ENCODE assay signal across 7 mouse cellular contexts in genomic region chr15:86181941-86182439, GRCm38 (mm10). TPM values are rescaled to one million over a fixed set of nuclear protein-coding genes. Genes with fewer than 3 reads are reported as not detected.
DNase-seq lines count a peak whose midpoint lies in the region; ATAC-seq lines count a peak whose summit lies in the region.

No protein-coding gene starts in this region.

- no peak for ATAC-seq in embryonic facial prominence, embryonic 14.5 days (ENCODE audit: low read depth)
- peak; percentile 20 for ATAC-seq in inflammation-experienced regulatory T-cells, adult 6 months

- peaks cover 14% of the 10 kb centered on the region for H3K4me1 ChIP-seq in embryonic facial prominence, embryonic 14.5 days (ENCODE audit: control insufficient read depth, insufficient read depth, low read length)

- no peak overlapping the region for H3K9ac ChIP-seq in embryonic facial prominence, embryonic 14.5 days (ENCODE audit: low read depth, low read length)

- DNase-seq in ovary, postnatal 36 days (ENCODE audit: low spot score) = peak; percentile 29
- DNase-seq in ovary, adult 18-20 months (ENCODE audit: low spot score) = no peak
- peak; percentile 41 for DNase-seq in embryonic facial prominence, embryonic 14.5 days (ENCODE audit: low spot score)
- peak; percentile 72 for DNase-seq in thymus, postnatal 4 days
- no peak for DNase-seq in right cerebral cortex, postnatal 4 days

- H3K9me3 ChIP-seq in embryonic facial prominence, embryonic 14.5 days (ENCODE audit: control insufficient read depth, low read length) = no peaks in the 10 kb centered on the region

- no peak overlapping the region for H3K27ac ChIP-seq in embryonic facial prominence, embryonic 14.5 days (replicated peaks; ENCODE audit: low read depth, low read length)
- H3K27ac ChIP-seq in macrophage = peak overlapping the region; percentile 97

- WGBS in embryonic facial prominence, embryonic 14.5 days = 39% methylated on average over 10 of the region's 11 CpGs
- WGBS in macrophage (ENCODE audit: missing documents) = 5% methylated on average over 11 of the region's 11 CpGs

- H3K27me3 ChIP-seq in embryonic facial prominence, embryonic 14.5 days (replicated peaks; ENCODE audit: control insufficient read depth, insufficient read depth, low read length) = no peaks in the 10 kb centered on the region

- H3K36me3 ChIP-seq in embryonic facial prominence, embryonic 14.5 days (ENCODE audit: control insufficient read depth, insufficient read depth, low read length) = no peaks in the 10 kb centered on the region
- H3K36me3 ChIP-seq in macrophage (ENCODE audit: inconsistent target) = peaks cover 4% of the 10 kb centered on the region

- H3K4me3 ChIP-seq in embryonic facial prominence, embryonic 14.5 days (ENCODE audit: low read depth, low read length) = no peak overlapping the region
- H3K4me3 ChIP-seq in macrophage (ENCODE audit: inconsistent target) = peak overlapping the region; percentile 94

- no peak overlapping the region for H3K4me2 ChIP-seq in embryonic facial prominence, embryonic 14.5 days (ENCODE audit: low read depth, low read length)

- H3K79me2 ChIP-seq in macrophage (ENCODE audit: inconsistent target) = peaks cover 96% of the 10 kb centered on the region

RNA-seq across cellular contexts. Expression of gene Cerk, which starts 4.0 kb away (rescaled TPM):
- 16.0 and 16.1 TPM in 2 replicates for polyA plus RNA-seq in embryonic facial prominence, embryonic 14.5 days (2014; fragmentation: Nextera tagmentation; extraction: Ambion mirVana)
- polyA plus RNA-seq in inflammation-experienced regulatory T-cells, adult 6 months (2017; shearing (Covaris generic)) = 1 to 10 TPM; 2.3 to 6.6 (median 5.9) TPM
- 100 to 1,000 TPM in 22 of 26 experiments, 10 to 100 TPM in 4; 29.9 to 512 (median 265) TPM for total RNA-seq in macrophage (2018; cell fraction: chromatin; rRNA removed)
- total RNA-seq in macrophage (2018; cell fraction: cytosol; rRNA removed) = 100 to 1,000 TPM in 23 of 26 experiments, 10 to 100 TPM in 3; 62.0 to 216 (median 136) TPM
- total RNA-seq in macrophage (2018; cell fraction: nucleus; rRNA removed) = 100 to 1,000 TPM in 22 of 26 experiments, 10 to 100 TPM in 4; 50.0 to 412 (median 210) TPM
- polyA plus RNA-seq in macrophage (2018) = 118 to 148 TPM (median 141 TPM) in 3 replicates

RNA-seq across cellular contexts. Expression of gene Tbc1d22a, which starts 32.3 kb away (rescaled TPM):
- 8.1 and 11.1 TPM in 2 replicates for polyA plus RNA-seq in embryonic facial prominence, embryonic 14.5 days (2014; fragmentation: Nextera tagmentation; extraction: Ambion mirVana)
- 10 to 100 TPM; 10.6 to 12.5 (median 11.6) TPM for polyA plus RNA-seq in inflammation-experienced regulatory T-cells, adult 6 months (2017; shearing (Covaris generic))
- 100 to 1,000 TPM in 22 of 26 experiments, 10 to 100 TPM in 4; 49.2 to 243 (median 149) TPM for total RNA-seq in macrophage (2018; cell fraction: chromatin; rRNA removed)
- 10 to 100 TPM; 47.8 to 85.0 (median 62.8) TPM for total RNA-seq in macrophage (2018; cell fraction: cytosol; rRNA removed)
- 100 to 1,000 TPM in 11 of 26 experiments, 10 to 100 TPM in 15; 41.2 to 234 (median 79.2) TPM for total RNA-seq in macrophage (2018; cell fraction: nucleus; rRNA removed)
- 49.5 to 60.9 TPM (median 57.9 TPM) in 3 replicates for polyA plus RNA-seq in macrophage (2018)

Comparison
In these comparisons a context has a peak if more than half of its experiments do, and no peak if none do; other contexts are left out.
1. DNase-seq: peak in ovary, postnatal 36 days (single experiment), embryonic facial prominence, embryonic 14.5 days (single experiment) and thymus, postnatal 4 days (single experiment); none in ovary, adult 18-20 months (single experiment) and right cerebral cortex, postnatal 4 days (single experiment).